Mouse (Mus musculus): ENCODE results near the gene Ctsw.
A peak's percentile ranks its signal among the peaks of the same experiment; 100 is the strongest.

Ctsw gene

GRCm38 (mm10) chr19:5455037-5455436 is 13.3 kb downstream of the Ctsw start:
- peaks cover 52% of the 10 kb centered on the region for H3K4me1 ChIP-seq (replicated peaks; ENCODE audit: low read depth, low read length)
- H3K4me3 ChIP-seq (replicated peaks; ENCODE audit: low read length): peak overlapping the region; percentile 95
- H3K9me3 ChIP-seq (ENCODE audit: low read length): no peaks in the 10 kb centered on the region
- H3K36me3 ChIP-seq (ENCODE audit: insufficient read depth, low read length): peaks cover 33% of the 10 kb centered on the region
- TF ChIP-seq POU5F1 (IDR thresholded peaks at IDR 0.05; ENCODE audit: borderline replicate concordance, low read length): no peak
- no peak for TF ChIP-seq CTCF (conservative IDR thresholded peaks at IDR 0.05; ENCODE audit: low read length)
- TF ChIP-seq NANOG (IDR thresholded peaks at IDR 0.05; ENCODE audit: borderline replicate concordance, low read length): no peak
- H3K27me3 ChIP-seq (ENCODE audit: insufficient read depth, low read length): peaks cover 31% of the 10 kb centered on the region

- TF ChIP-seq NANOG (IDR thresholded peaks at IDR 0.05; ENCODE audit: borderline replicate concordance, low read length): no peak
- no peak for TF ChIP-seq POU5F1 (IDR thresholded peaks at IDR 0.05; ENCODE audit: borderline replicate concordance, low read length)
- no peak for TF ChIP-seq CTCF (conservative IDR thresholded peaks at IDR 0.05; ENCODE audit: low read length)
- H3K9me3 ChIP-seq (ENCODE audit: low read length): no peaks in the 10 kb centered on the region
- H3K4me1 ChIP-seq (replicated peaks; ENCODE audit: low read depth, low read length): peaks cover 52% of the 10 kb centered on the region
- H3K27me3 ChIP-seq (ENCODE audit: insufficient read depth, low read length): peaks cover 57% of the 10 kb centered on the region
- H3K36me3 ChIP-seq (ENCODE audit: insufficient read depth, low read length): peaks cover 33% of the 10 kb centered on the region
- H3K4me3 ChIP-seq (replicated peaks; ENCODE audit: low read length): no peak overlapping the region
Observed at GRCm38 (mm10) chr19:5451766-5452165, 16.5 kb downstream of the Ctsw start.

GRCm38 (mm10) chr19:5449673-5450072 is 18.6 kb downstream of the Ctsw start:
- peaks cover 21% of the 10 kb centered on the region for H3K36me3 ChIP-seq (ENCODE audit: insufficient read depth, low read length)
- no peaks in the 10 kb centered on the region for H3K9me3 ChIP-seq (ENCODE audit: low read length)
- peaks cover 70% of the 10 kb centered on the region for H3K27me3 ChIP-seq (ENCODE audit: insufficient read depth, low read length)
- peaks cover 37% of the 10 kb centered on the region for H3K4me1 ChIP-seq (replicated peaks; ENCODE audit: low read depth, low read length)
- H3K4me3 ChIP-seq (replicated peaks; ENCODE audit: low read length): no peak overlapping the region
- TF ChIP-seq POU5F1 (IDR thresholded peaks at IDR 0.05; ENCODE audit: borderline replicate concordance, low read length): no peak
- TF ChIP-seq NANOG (IDR thresholded peaks at IDR 0.05; ENCODE audit: borderline replicate concordance, low read length): no peak
- no peak for TF ChIP-seq CTCF (conservative IDR thresholded peaks at IDR 0.05; ENCODE audit: low read length)

DNA sequence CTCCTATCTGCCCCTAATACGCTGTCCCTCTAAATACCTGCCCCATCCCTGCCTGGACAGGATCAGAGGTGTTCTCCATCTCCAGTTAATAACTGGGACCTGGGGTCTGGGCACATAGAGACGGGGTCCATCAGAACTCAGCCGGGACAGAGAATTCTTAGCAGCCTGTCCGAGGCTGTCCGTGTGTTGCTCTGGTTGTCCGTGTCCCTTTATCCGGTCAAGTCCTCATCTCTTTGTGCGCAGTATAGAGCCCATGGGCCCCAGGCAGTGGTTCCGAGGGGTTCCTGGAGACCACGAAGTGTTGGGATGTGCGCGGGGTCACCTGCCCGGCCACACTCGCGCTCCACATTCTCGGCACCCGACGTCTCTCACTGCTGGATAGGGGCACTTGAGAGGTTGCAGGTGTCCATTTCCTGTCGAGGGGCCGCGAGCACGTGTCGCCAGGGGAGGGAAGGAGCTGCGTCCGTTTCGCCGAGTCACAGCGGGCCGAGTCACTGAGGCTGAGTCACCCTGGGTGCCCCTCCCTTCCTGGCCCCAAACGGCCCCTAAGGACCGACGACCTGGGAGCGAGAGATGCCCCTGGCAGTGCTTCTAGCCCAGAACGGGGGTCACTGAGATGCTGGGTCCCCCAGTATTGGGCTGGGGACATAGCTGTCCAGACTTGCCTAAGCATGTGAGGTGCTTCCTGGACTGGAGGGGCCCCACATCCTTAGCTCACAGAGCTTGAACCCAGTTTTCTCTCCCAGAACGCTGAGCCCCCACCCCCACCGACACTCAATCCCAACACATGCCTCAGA is 19.8 kb downstream of the Ctsw start:
- peaks cover 73% of the 10 kb centered on the region for H3K27me3 ChIP-seq (ENCODE audit: insufficient read depth, low read length)
- H3K36me3 ChIP-seq (ENCODE audit: insufficient read depth, low read length): peaks cover 10% of the 10 kb centered on the region
- TF ChIP-seq POU5F1 (IDR thresholded peaks at IDR 0.05; ENCODE audit: borderline replicate concordance, low read length) (no peak), NANOG (IDR thresholded peaks at IDR 0.05; ENCODE audit: borderline replicate concordance, low read length) (no peak), CTCF (conservative IDR thresholded peaks at IDR 0.05; ENCODE audit: low read length) (no peak)
- peaks cover 30% of the 10 kb centered on the region for H3K4me1 ChIP-seq (replicated peaks; ENCODE audit: low read depth, low read length)
- H3K4me3 ChIP-seq (replicated peaks; ENCODE audit: low read length): peak overlapping the region; percentile 83
- H3K9me3 ChIP-seq (ENCODE audit: low read length): no peaks in the 10 kb centered on the region

GRCm38 (mm10) chr19:5447515-5448353 is 20.6 kb downstream of the Ctsw start, which contains the start of gene Fosl1:
Gene Fosl1 (plus strand): TSS chr19:5447547.
- TF ChIP-seq CTCF (conservative IDR thresholded peaks at IDR 0.05; ENCODE audit: low read length): no peak
- peaks cover 6% of the 10 kb centered on the region; the same call in 1 of the 2 replicates for H3K36me3 ChIP-seq (ENCODE audit: insufficient read depth, low read length)
- peaks cover 73% of the 10 kb centered on the region for H3K27me3 ChIP-seq (ENCODE audit: insufficient read depth, low read length)

DNA sequence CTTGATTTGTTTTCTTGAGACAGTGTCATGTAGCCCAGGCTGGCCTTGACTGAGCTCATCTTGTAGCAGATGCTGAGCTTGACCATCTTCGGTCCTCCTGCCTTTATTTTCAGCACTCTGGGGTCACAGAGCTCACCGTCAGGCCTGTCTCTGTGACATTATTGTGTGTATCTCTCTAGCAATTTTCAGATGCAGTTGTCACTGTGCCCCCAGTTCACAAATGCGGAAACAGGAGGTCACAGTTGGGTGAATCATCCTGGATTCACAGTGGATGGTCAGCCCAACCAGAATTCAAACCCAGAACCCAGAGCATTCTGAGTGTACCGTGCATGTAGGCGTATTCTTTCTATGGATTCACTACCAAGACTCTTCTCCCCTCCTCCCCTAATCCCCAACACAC is 22.6 kb downstream of the Ctsw start:
- H3K27me3 ChIP-seq (ENCODE audit: insufficient read depth, low read length): peaks cover 65% of the 10 kb centered on the region
- peaks cover 26% of the 10 kb centered on the region for H3K4me1 ChIP-seq (replicated peaks; ENCODE audit: low read depth, low read length)
- TF ChIP-seq CTCF (conservative IDR thresholded peaks at IDR 0.05; ENCODE audit: low read length) (no peak), NANOG (IDR thresholded peaks at IDR 0.05; ENCODE audit: borderline replicate concordance, low read length) (no peak), POU5F1 (IDR thresholded peaks at IDR 0.05; ENCODE audit: borderline replicate concordance, low read length) (no peak)

More at GRCm38 (mm10) chr19:5447515-5448353, 20.6 kb downstream of the Ctsw start, which contains the start of gene Fosl1:
- Histone ChIP-seq H3K9me3 (ENCODE audit: low read length) (no peaks in the 10 kb centered on the region), H3K4me1 (replicated peaks; ENCODE audit: low read depth, low read length) (peaks cover 30% of the 10 kb centered on the region), H3K4me3 (replicated peaks; ENCODE audit: low read length) (peak within 1 kb of the TSS; percentile 83)

DNA sequence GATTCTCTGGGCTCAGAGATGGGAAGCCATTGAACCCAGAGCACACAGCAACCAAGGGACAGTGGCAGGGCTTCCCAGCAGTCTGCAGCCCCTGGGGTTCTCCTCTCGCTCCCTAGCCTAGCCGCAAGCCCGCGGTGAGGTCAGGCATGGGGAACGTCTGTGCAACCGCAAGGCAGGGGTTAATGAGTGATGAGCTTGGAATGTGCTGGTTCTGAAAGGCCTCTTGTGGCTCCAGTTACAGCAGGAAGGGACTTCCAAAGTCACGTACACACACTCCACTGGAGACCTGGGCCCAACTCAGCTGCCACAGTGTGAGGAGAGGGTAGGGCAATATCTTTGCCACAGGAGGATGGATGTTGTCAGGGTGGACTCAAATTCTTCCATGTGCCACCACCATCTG is 23.4 kb downstream of the Ctsw start:
- Histone ChIP-seq H3K36me3 (ENCODE audit: insufficient read depth, low read length) (no peaks in the 10 kb centered on the region), H3K4me3 (replicated peaks; ENCODE audit: low read length) (no peak overlapping the region), H3K9me3 (ENCODE audit: low read length) (peaks cover 6% of the 10 kb centered on the region), H3K4me1 (replicated peaks; ENCODE audit: low read depth, low read length) (peaks cover 26% of the 10 kb centered on the region), H3K27me3 (ENCODE audit: insufficient read depth, low read length) (peaks cover 57% of the 10 kb centered on the region)
- no peak for TF ChIP-seq CTCF (conservative IDR thresholded peaks at IDR 0.05; ENCODE audit: low read length)
- no peak for TF ChIP-seq POU5F1 (IDR thresholded peaks at IDR 0.05; ENCODE audit: borderline replicate concordance, low read length)
- no peak for TF ChIP-seq NANOG (IDR thresholded peaks at IDR 0.05; ENCODE audit: borderline replicate concordance, low read length)

More for the DNA sequence above, 22.6 kb downstream of the Ctsw start:
- Histone ChIP-seq H3K9me3 (ENCODE audit: low read length) (no peaks in the 10 kb centered on the region), H3K4me3 (replicated peaks; ENCODE audit: low read length) (no peak overlapping the region), H3K36me3 (ENCODE audit: insufficient read depth, low read length) (no peaks in the 10 kb centered on the region)

GRCm38 (mm10) chr19:5444371-5444908 is 23.9 kb downstream of the Ctsw start:
- TF ChIP-seq POU5F1 (IDR thresholded peaks at IDR 0.05; ENCODE audit: borderline replicate concordance, low read length) (no peak), NANOG (IDR thresholded peaks at IDR 0.05; ENCODE audit: borderline replicate concordance, low read length) (no peak), CTCF (conservative IDR thresholded peaks at IDR 0.05; ENCODE audit: low read length) (no peak)
- Histone ChIP-seq H3K9me3 (ENCODE audit: low read length) (peaks cover 6% of the 10 kb centered on the region), H3K4me3 (replicated peaks; ENCODE audit: low read length) (no peak overlapping the region), H3K36me3 (ENCODE audit: insufficient read depth, low read length) (no peaks in the 10 kb centered on the region), H3K27me3 (ENCODE audit: insufficient read depth, low read length) (peaks cover 52% of the 10 kb centered on the region), H3K4me1 (replicated peaks; ENCODE audit: low read depth, low read length) (peaks cover 26% of the 10 kb centered on the region)
